ENCODE assay signal across 8 mouse cellular contexts in the genomic region with DNA sequence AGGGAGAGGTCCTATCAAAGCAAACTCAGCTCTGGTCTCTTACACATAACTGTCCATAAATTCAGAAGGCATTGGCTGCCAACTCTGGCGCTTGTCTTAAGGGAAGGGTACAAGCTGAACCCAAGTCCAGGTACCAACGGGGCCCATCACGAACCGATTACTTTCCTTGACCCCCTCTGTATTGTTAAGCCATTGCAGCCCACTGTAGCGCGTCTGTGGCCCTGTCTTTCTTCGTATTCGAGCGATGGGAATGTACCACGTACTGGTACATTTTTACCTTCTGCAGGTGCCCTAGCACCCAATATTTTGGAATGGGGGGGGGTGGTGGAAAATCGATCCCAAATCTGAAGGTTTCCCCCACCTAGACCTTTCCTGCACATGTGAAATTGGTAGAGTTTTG. TPM values are rescaled to one million over a fixed set of nuclear protein-coding genes. Genes with fewer than 3 reads are reported as not detected.
DNase-seq lines count a peak whose midpoint lies in the region; ATAC-seq and TF ChIP-seq lines count a peak whose summit lies in the region.

No protein-coding gene starts in this region.

- peak overlapping the region; percentile 62 for H3K4me2 ChIP-seq in heart, embryonic 15.5 days
- peak overlapping the region; percentile 43 for H3K4me2 ChIP-seq in embryonic facial prominence, embryonic 11.5 days (ENCODE audit: low read depth, low read length)
- H3K4me2 ChIP-seq in hindbrain, embryonic 13.5 days, result peak overlapping the region; percentile 83
- peak overlapping the region; percentile 56 for H3K4me2 ChIP-seq in midbrain, embryonic 12.5 days (replicated peaks)

- no peaks in the 10 kb centered on the region for H3K79me2 ChIP-seq in heart, adult 2 months (replicated peaks; ENCODE audit: control insufficient read depth, insufficient read depth, low read length)

- H3K9ac ChIP-seq in heart, embryonic 15.5 days, result peak overlapping the region; percentile 61
- no peak overlapping the region for H3K9ac ChIP-seq in heart, adult 2 months (ENCODE audit: low read depth, low read length)
- H3K9ac ChIP-seq in embryonic facial prominence, embryonic 11.5 days (replicated peaks; ENCODE audit: low read length), result no peak overlapping the region; the same call in 1 of the 2 replicates
- H3K9ac ChIP-seq in hindbrain, embryonic 13.5 days, result peak overlapping the region; percentile 76
- H3K9ac ChIP-seq in midbrain, embryonic 12.5 days (replicated peaks), result peak overlapping the region; percentile 68

- H3K4me1 ChIP-seq in heart, embryonic 15.5 days (replicated peaks), result peaks cover 47% of the 10 kb centered on the region
- H3K4me1 ChIP-seq in heart, adult 2 months (ENCODE audit: control insufficient read depth, insufficient read depth, low read length), result peaks cover 8% of the 10 kb centered on the region
- H3K4me1 ChIP-seq in embryonic facial prominence, embryonic 11.5 days (ENCODE audit: control insufficient read depth, insufficient read depth, low read length), result no peaks in the 10 kb centered on the region
- H3K4me1 ChIP-seq in hindbrain, embryonic 13.5 days (replicated peaks), result peaks cover 34% of the 10 kb centered on the region
- H3K4me1 ChIP-seq in midbrain, embryonic 12.5 days, result peaks cover 34% of the 10 kb centered on the region

- TF ChIP-seq CTCF in heart, adult 2 months (IDR thresholded peaks at IDR 0.05), result no peak

- no peak for TF ChIP-seq POLR2A in heart, adult 2 months (IDR thresholded peaks at IDR 0.05; ENCODE audit: insufficient read depth, low read depth, low read length)

- H3K4me3 ChIP-seq in heart, embryonic 15.5 days, result peak overlapping the region; percentile 38
- H3K4me3 ChIP-seq in heart, adult 2 months, result no peak overlapping the region
- peak overlapping the region; percentile 16; the same call in 1 of the 2 replicates for H3K4me3 ChIP-seq in embryonic facial prominence, embryonic 11.5 days (ENCODE audit: low read depth, low read length)
- H3K4me3 ChIP-seq in hindbrain, embryonic 13.5 days, result peak overlapping the region; percentile 33
- peak overlapping the region; percentile 34 for H3K4me3 ChIP-seq in midbrain, embryonic 12.5 days

- 88% methylated on average over 11 of the region's 11 CpGs for WGBS in heart, embryonic 15.5 days
- 85% methylated on average over 11 of the region's 11 CpGs for WGBS in heart, adult 2 months
- WGBS in embryonic facial prominence, embryonic 11.5 days, result 86% methylated on average over 11 of the region's 11 CpGs
- WGBS in hindbrain, embryonic 13.5 days, result 85% methylated on average over 11 of the region's 11 CpGs
- 88% methylated on average over 11 of the region's 11 CpGs for WGBS in midbrain, embryonic 12.5 days

- no peaks in the 10 kb centered on the region for H3K27me3 ChIP-seq in heart, embryonic 15.5 days
- no peaks in the 10 kb centered on the region for H3K27me3 ChIP-seq in heart, adult 2 months (ENCODE audit: control insufficient read depth, insufficient read depth, low read length)
- no peaks in the 10 kb centered on the region for H3K27me3 ChIP-seq in embryonic facial prominence, embryonic 11.5 days (ENCODE audit: control insufficient read depth, insufficient read depth, low read length)
- H3K27me3 ChIP-seq in hindbrain, embryonic 13.5 days, result no peaks in the 10 kb centered on the region
- no peaks in the 10 kb centered on the region for H3K27me3 ChIP-seq in midbrain, embryonic 12.5 days

- intact Hi-C loops in heart, adult 2 months (cut with DNase I), result loop anchor here (2.0 kb wide), 1 partner anchor 17 kb away; a partner anchor contains a TSS

- peak overlapping the region; percentile 89 for H3K27ac ChIP-seq in heart, embryonic 15.5 days
- no peak overlapping the region for H3K27ac ChIP-seq in heart, adult 2 months
- peak overlapping the region; percentile 52; the same call in 1 of the 2 replicates for H3K27ac ChIP-seq in embryonic facial prominence, embryonic 11.5 days (replicated peaks; ENCODE audit: low read depth, low read length)
- peak overlapping the region; percentile 94 for H3K27ac ChIP-seq in hindbrain, embryonic 13.5 days
- peak overlapping the region; percentile 90 for H3K27ac ChIP-seq in midbrain, embryonic 12.5 days (replicated peaks)

- no peak for TF ChIP-seq EP300 in heart, adult 2 months (IDR thresholded peaks at IDR 0.05; ENCODE audit: insufficient read depth, low read depth, low read length)

- no peak for ATAC-seq in heart, embryonic 15.5 days (replicated peaks; ENCODE audit: insufficient number of reproducible peaks, insufficient read depth, low FRiP score, low read depth)
- ATAC-seq in embryonic facial prominence, embryonic 11.5 days (replicated peaks; ENCODE audit: insufficient number of reproducible peaks, low FRiP score, low TSS enrichment, low read depth), result no peak
- no peak for ATAC-seq in hindbrain, embryonic 13.5 days (ENCODE audit: low FRiP score)
- no peak for ATAC-seq in midbrain, embryonic 12.5 days (ENCODE audit: low FRiP score, low read depth)

- no peaks in the 10 kb centered on the region for H3K36me3 ChIP-seq in heart, embryonic 15.5 days
- no peaks in the 10 kb centered on the region for H3K36me3 ChIP-seq in heart, adult 2 months (ENCODE audit: control insufficient read depth, insufficient read depth, low read length)
- no peaks in the 10 kb centered on the region for H3K36me3 ChIP-seq in embryonic facial prominence, embryonic 11.5 days (replicated peaks; ENCODE audit: control insufficient read depth, insufficient read depth, low read depth, low read length)
- H3K36me3 ChIP-seq in hindbrain, embryonic 13.5 days, result no peaks in the 10 kb centered on the region
- no peaks in the 10 kb centered on the region for H3K36me3 ChIP-seq in midbrain, embryonic 12.5 days

- no peak for DNase-seq in heart, adult 2 months
- no peak for DNase-seq in embryonic facial prominence, embryonic 11.5 days (ENCODE audit: low spot score)
- no peak for DNase-seq in urinary bladder, postnatal 10 days (ENCODE audit: low spot score)
- no peak for DNase-seq in right cerebral cortex, adult 2 months (ENCODE audit: low spot score in 2 of 2)
- DNase-seq in kidney, adult 18-20 months, result no peak

- no peaks in the 10 kb centered on the region for H3K9me3 ChIP-seq in heart, embryonic 15.5 days (replicated peaks)
- no peaks in the 10 kb centered on the region for H3K9me3 ChIP-seq in embryonic facial prominence, embryonic 11.5 days (replicated peaks; ENCODE audit: control insufficient read depth, low read length)
- no peaks in the 10 kb centered on the region for H3K9me3 ChIP-seq in hindbrain, embryonic 13.5 days
- H3K9me3 ChIP-seq in midbrain, embryonic 12.5 days, result no peaks in the 10 kb centered on the region

RNA-seq across cellular contexts. Expression of a gene that starts 1.6 kb away (rescaled TPM):
- 37.0 and 40.9 TPM in 2 replicates for polyA plus RNA-seq in heart, embryonic 15.5 days (2015; fragmentation: Nextera tagmentation; extraction: Ambion mirVana)
- 1 to 10 TPM; 5.6 to 6.6 TPM for total RNA-seq in heart, adult 2 months (2021)
- polyA plus RNA-seq in heart, adult 2 months (2012; rRNA removed), result 15.9 and 26.1 TPM in 2 replicates
- polyA plus RNA-seq in embryonic facial prominence, embryonic 11.5 days (2014; fragmentation: Nextera tagmentation; extraction: Ambion mirVana), result 40.4 and 43.1 TPM in 2 replicates
- 28.7 and 41.0 TPM in 2 replicates for polyA plus RNA-seq in hindbrain, embryonic 13.5 days (2015; fragmentation: Nextera tagmentation; extraction: Ambion mirVana)
- polyA plus RNA-seq in midbrain, embryonic 12.5 days (2016; fragmentation: Nextera tagmentation; extraction: Ambion mirVana), result 45.1 and 48.3 TPM in 2 replicates

RNA-seq across cellular contexts. Expression of a gene that starts 12.7 kb away (rescaled TPM):
- 10.5 and 11.7 TPM in 2 replicates for polyA plus RNA-seq in heart, embryonic 15.5 days (2015; fragmentation: Nextera tagmentation; extraction: Ambion mirVana)
- 10 to 100 TPM; 15.3 to 17.8 TPM for total RNA-seq in heart, adult 2 months (2021)
- polyA plus RNA-seq in heart, adult 2 months (2012; rRNA removed), result 13.0 and 14.2 TPM in 2 replicates
- 6.4 and 7.7 TPM in 2 replicates for polyA plus RNA-seq in embryonic facial prominence, embryonic 11.5 days (2014; fragmentation: Nextera tagmentation; extraction: Ambion mirVana)
- polyA plus RNA-seq in hindbrain, embryonic 13.5 days (2015; fragmentation: Nextera tagmentation; extraction: Ambion mirVana), result 13.4 and 15.2 TPM in 2 replicates
- polyA plus RNA-seq in midbrain, embryonic 12.5 days (2016; fragmentation: Nextera tagmentation; extraction: Ambion mirVana), result 13.3 and 16.3 TPM in 2 replicates

RNA-seq across cellular contexts. Expression of a gene that starts 16.1 kb away (rescaled TPM):
- polyA plus RNA-seq in heart, embryonic 15.5 days (2015; fragmentation: Nextera tagmentation; extraction: Ambion mirVana), result 82.2 and 96.4 TPM in 2 replicates
- total RNA-seq in heart, adult 2 months (2021), result 10 to 100 TPM; 63.4 to 70.8 TPM
- polyA plus RNA-seq in heart, adult 2 months (2012; rRNA removed), result 83.0 and 90.0 TPM in 2 replicates
- 48.8 and 61.9 TPM in 2 replicates for polyA plus RNA-seq in embryonic facial prominence, embryonic 11.5 days (2014; fragmentation: Nextera tagmentation; extraction: Ambion mirVana)
- polyA plus RNA-seq in hindbrain, embryonic 13.5 days (2015; fragmentation: Nextera tagmentation; extraction: Ambion mirVana), result 217 and 227 TPM in 2 replicates
- 123 and 131 TPM in 2 replicates for polyA plus RNA-seq in midbrain, embryonic 12.5 days (2016; fragmentation: Nextera tagmentation; extraction: Ambion mirVana)

RNA-seq across cellular contexts. Expression of a gene that starts 22.8 kb away (rescaled TPM):
- polyA plus RNA-seq in heart, embryonic 15.5 days (2015; fragmentation: Nextera tagmentation; extraction: Ambion mirVana), result 16.1 and 25.2 TPM in 2 replicates
- total RNA-seq in heart, adult 2 months (2021), result 10 to 100 TPM; 44.4 to 79.8 TPM
- 18.0 and 36.4 TPM in 2 replicates for polyA plus RNA-seq in heart, adult 2 months (2012; rRNA removed)
- 5.5 and 6.5 TPM in 2 replicates for polyA plus RNA-seq in embryonic facial prominence, embryonic 11.5 days (2014; fragmentation: Nextera tagmentation; extraction: Ambion mirVana)
- 7.4 and 9.4 TPM in 2 replicates for polyA plus RNA-seq in hindbrain, embryonic 13.5 days (2015; fragmentation: Nextera tagmentation; extraction: Ambion mirVana)
- polyA plus RNA-seq in midbrain, embryonic 12.5 days (2016; fragmentation: Nextera tagmentation; extraction: Ambion mirVana), result 9.8 and 10.9 TPM in 2 replicates

RNA-seq across cellular contexts. Expression of a gene that starts 26.8 kb away (rescaled TPM):
- polyA plus RNA-seq in heart, embryonic 15.5 days (2015; fragmentation: Nextera tagmentation; extraction: Ambion mirVana), result 64.3 and 92.4 TPM in 2 replicates
- under 1 TPM; 0.21 to 0.59 TPM for total RNA-seq in heart, adult 2 months (2021)
- polyA plus RNA-seq in heart, adult 2 months (2012; rRNA removed), result 0.61 and 1.1 TPM in 2 replicates
- polyA plus RNA-seq in embryonic facial prominence, embryonic 11.5 days (2014; fragmentation: Nextera tagmentation; extraction: Ambion mirVana), result 162 and 175 TPM in 2 replicates
- polyA plus RNA-seq in hindbrain, embryonic 13.5 days (2015; fragmentation: Nextera tagmentation; extraction: Ambion mirVana), result 31.7 and 34.2 TPM in 2 replicates
- 139 and 142 TPM in 2 replicates for polyA plus RNA-seq in midbrain, embryonic 12.5 days (2016; fragmentation: Nextera tagmentation; extraction: Ambion mirVana)

Comparison
In these comparisons a context has a peak if more than half of its experiments do, and no peak if none do; other contexts are left out.
1. H3K9ac ChIP-seq: peak in heart, embryonic 15.5 days (single experiment), hindbrain, embryonic 13.5 days (single experiment) and midbrain, embryonic 12.5 days (single experiment); none in heart, adult 2 months (single experiment) and embryonic facial prominence, embryonic 11.5 days (single experiment).
2. Peak in every context shown above with its lines, with median percentiles within 50 percentile points of each other: H3K4me2 ChIP-seq.